Comparison of ENCODE assay signal across 8 mouse cellular contexts in genomic region chr19:4201291-4201909, GRCm38 (mm10). TPM values are rescaled to one million over a fixed set of nuclear protein-coding genes. Genes with fewer than 3 reads are reported as not detected.
DNase-seq lines count a peak whose midpoint lies in the region; ATAC-seq lines count a peak whose summit lies in the region.

Rad9a (minus strand) TSS chr19:4201662.

- peak; percentile 96 for DNase-seq in MEL-GATA-1-ER (ENCODE audit: extremely low read depth, low read depth)
- DNase-seq in cerebellum, adult 8-10 months = peak; percentile 96
- peak; percentile 96 for DNase-seq in forelimb bud, embryonic 11.5 days (ENCODE audit: low read depth, low spot score)
- DNase-seq in layer of hippocampus, adult 9-10 months (ENCODE audit: low spot score) = peak; percentile 94
- DNase-seq in ovary, postnatal 10 days (ENCODE audit: low spot score) = peak; percentile 80
- DNase-seq in thymus, postnatal 10 days (ENCODE audit: low spot score in 2 of 2) = peak; percentile 95

- H3K27ac ChIP-seq in lung, embryonic 16.5 days (ENCODE audit: low read length) = peak within 1 kb of the TSS; percentile 76

- peak; percentile 84 to 89 for ATAC-seq in hematopoietic stem cell, adult 5-6 weeks (replicated peaks in 1 of 2; ENCODE audit: insufficient read depth in 1 of 2, low FRiP score in 2 of 2, low TSS enrichment in 1 of 2, low read depth in 1 of 2, poor library complexity in 2 of 2, severe bottlenecking in 2 of 2)
- ATAC-seq in lung, embryonic 16.5 days (ENCODE audit: low read depth) = peak; percentile 85

- H3K36me3 ChIP-seq in lung, embryonic 16.5 days (ENCODE audit: control insufficient read depth, insufficient read depth, low read length) = peaks cover 14% of the 10 kb centered on the region

- no peaks in the 10 kb centered on the region for H3K9me3 ChIP-seq in lung, embryonic 16.5 days (ENCODE audit: control insufficient read depth, low read length)

- peak within 1 kb of the TSS; percentile 99 for H3K4me2 ChIP-seq in lung, embryonic 16.5 days (ENCODE audit: low read depth, low read length)

- WGBS in lung, embryonic 16.5 days = under 1% methylated on average over 34 of the region's 34 CpGs

- H3K4me1 ChIP-seq in lung, embryonic 16.5 days (replicated peaks; ENCODE audit: control insufficient read depth, insufficient read depth, low read length) = peaks cover 20% of the 10 kb centered on the region

- peaks cover 4% of the 10 kb centered on the region; the same call in 1 of the 2 replicates for H3K27me3 ChIP-seq in lung, embryonic 16.5 days (ENCODE audit: control insufficient read depth, insufficient read depth, low read depth, low read length)

- peak within 1 kb of the TSS; percentile 84 for H3K4me3 ChIP-seq in lung, embryonic 16.5 days (ENCODE audit: low read length)

- peak within 1 kb of the TSS; percentile 92 for H3K9ac ChIP-seq in lung, embryonic 16.5 days (ENCODE audit: low read length)

RNA-seq across cellular contexts. Expression of gene Rad9a, which starts in this region (rescaled TPM):
- 16.4 and 17.3 TPM in 2 replicates for total RNA-seq in hematopoietic stem cell, adult 5-6 weeks (2017)
- 30.5 and 33.6 TPM in 2 replicates for polyA plus RNA-seq in lung, embryonic 16.5 days (2015; fragmentation: Nextera tagmentation; extraction: Ambion mirVana)

Comparison
In these comparisons a context has a peak if more than half of its experiments do, and no peak if none do; other contexts are left out.
1. Peak in every context shown above with its lines: DNase-seq, ATAC-seq, H3K4me3 ChIP-seq and H3K27ac ChIP-seq.